Mouse (Mus musculus): Measurements from ENCODE around the gene Vtn. TPM values are rescaled to one million over a fixed set of nuclear protein-coding genes. Genes with fewer than 3 reads are reported as not detected.

The Vtn gene
- polyA plus RNA-seq, 1 experiment = not detected

- no peak overlapping the region for H3K27ac ChIP-seq (ENCODE audit: insufficient read depth, low read depth, low read length)
- TF ChIP-seq POLR2A (IDR thresholded peaks at IDR 0.05; ENCODE audit: insufficient read depth, low read depth, low read length) (no peak), CTCF (IDR thresholded peaks at IDR 0.05; ENCODE audit: insufficient read depth, low read depth, low read length) (no peak)
- WGBS = 29% methylated on average over 9 of the region's 9 CpGs
These were observed 33.8 kb upstream of the Vtn start for GRCm38 (mm10) chr11:78465116-78465515.

DNA sequence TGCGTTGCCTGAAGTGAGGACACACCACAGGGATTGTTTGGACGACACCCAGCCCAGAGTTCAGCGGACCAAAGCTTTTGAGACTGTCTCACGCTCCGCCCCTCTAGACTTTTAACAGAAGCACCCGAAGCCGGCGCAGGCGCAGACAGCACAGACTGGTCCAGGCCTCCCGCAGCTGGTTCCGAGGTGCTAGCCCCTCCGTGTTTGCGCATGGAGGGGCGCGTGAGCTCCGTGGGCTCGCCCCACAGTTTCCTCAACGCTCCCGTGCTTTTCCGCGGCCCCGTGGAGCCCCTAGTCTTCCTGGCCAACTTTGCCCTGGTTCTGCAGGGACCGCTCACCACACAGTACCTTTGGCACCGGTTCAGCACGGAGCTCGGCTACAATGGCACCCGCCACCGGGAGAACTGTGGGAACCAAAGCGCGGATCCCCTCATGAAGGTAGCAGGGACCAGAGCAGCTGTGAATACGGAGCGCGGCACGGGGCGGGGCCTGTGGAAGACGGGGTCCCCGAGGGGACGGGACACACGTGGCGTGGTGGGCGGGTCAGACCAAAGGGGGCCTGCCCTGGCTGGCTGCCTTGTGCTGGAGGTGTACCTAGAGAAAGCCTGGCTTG lies 33.2 kb upstream of the Vtn start, which contains the start of gene Slc46a1:
Gene Slc46a1, plus strand, starts transcription at position 130 of the 613 bp plus-strand sequence.
- peaks cover 11% of the 10 kb centered on the region for H3K4me1 ChIP-seq (ENCODE audit: control insufficient read depth, insufficient read depth, low read length)
- peak within 1 kb of the TSS; percentile 72 for H3K4me3 ChIP-seq (ENCODE audit: insufficient read depth, low read depth, low read length)
- whole genome bisulfite sequencing = under 1% methylated on average over 41 of the region's 41 CpGs
- peak within 1 kb of the TSS; percentile 77 for H3K27ac ChIP-seq (ENCODE audit: insufficient read depth, low read depth, low read length)
- TF ChIP-seq POLR2A (IDR thresholded peaks at IDR 0.05; ENCODE audit: insufficient read depth, low read depth, low read length) = peak; percentile 36; the same call in 1 of the 2 replicates
- no peak for TF ChIP-seq CTCF (IDR thresholded peaks at IDR 0.05; ENCODE audit: insufficient read depth, low read depth, low read length)

More at GRCm38 (mm10) chr11:78465116-78465515, 33.8 kb upstream of the Vtn start:
- Histone ChIP-seq H3K4me1 (ENCODE audit: control insufficient read depth, insufficient read depth, low read length) (peaks cover 11% of the 10 kb centered on the region), H3K4me3 (ENCODE audit: insufficient read depth, low read depth, low read length) (peak overlapping the region; percentile 72)

DNA sequence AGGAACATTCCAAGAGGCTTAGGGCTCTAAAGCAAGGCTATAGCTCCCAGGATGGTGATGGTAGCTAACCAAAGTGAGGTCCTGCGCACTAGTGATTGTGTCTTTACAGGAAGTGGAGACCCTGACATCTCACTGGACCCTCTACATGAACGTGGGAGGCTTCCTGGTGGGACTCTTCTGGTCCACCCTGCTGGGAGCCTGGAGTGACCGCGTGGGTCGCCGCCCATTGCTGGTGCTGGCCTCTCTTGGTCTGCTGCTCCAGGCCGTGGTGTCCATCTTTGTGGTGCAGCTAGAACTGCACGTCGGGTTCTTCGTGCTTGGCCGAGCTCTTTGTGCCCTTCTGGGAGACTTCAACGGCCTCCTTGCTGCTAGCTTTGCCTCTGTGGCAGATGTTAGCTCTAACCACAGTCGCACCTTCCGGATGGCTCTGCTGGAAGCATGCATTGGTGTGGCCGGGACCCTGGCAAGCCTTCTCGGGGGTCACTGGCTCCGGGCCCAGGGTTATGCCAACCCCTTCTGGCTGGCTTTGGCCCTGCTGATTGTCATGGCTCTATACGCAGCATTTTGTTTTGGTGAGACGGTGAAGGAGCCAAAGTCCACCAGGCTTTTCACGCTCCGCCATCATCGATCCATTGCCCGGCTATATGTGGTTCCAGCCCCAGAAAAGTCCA lies 32.5 kb upstream of the Vtn start:
- no peak overlapping the region; the same call in 1 of the 2 replicates for H3K27ac ChIP-seq (ENCODE audit: insufficient read depth, low read depth, low read length)
- WGBS = 43% methylated on average over 23 of the region's 23 CpGs
- TF ChIP-seq CTCF (IDR thresholded peaks at IDR 0.05; ENCODE audit: insufficient read depth, low read depth, low read length) (no peak), POLR2A (IDR thresholded peaks at IDR 0.05; ENCODE audit: insufficient read depth, low read depth, low read length) (no peak)
- H3K4me1 ChIP-seq (ENCODE audit: control insufficient read depth, insufficient read depth, low read length) = peaks cover 11% of the 10 kb centered on the region
- peak overlapping the region; percentile 72 for H3K4me3 ChIP-seq (ENCODE audit: insufficient read depth, low read depth, low read length)

DNA sequence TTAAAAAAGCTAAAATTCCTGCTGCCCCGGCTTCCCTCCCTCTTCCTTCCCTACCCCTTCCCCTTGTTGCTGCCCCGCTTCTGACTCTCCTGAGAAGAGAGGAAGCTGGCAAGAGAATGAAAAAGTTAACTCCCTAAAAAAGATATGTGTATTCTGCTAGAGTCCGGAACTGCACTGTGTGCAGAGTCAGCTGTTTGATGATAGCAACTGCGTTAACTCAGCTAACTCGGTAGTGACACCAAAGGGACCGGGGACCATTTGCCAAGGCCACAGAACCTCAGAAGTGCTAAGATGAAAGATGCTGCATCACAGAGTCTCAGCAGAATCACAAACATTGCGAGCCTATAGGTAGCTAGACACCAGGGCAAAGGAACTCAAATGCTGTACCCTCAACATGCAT lies 31.4 kb upstream of the Vtn start:
- Histone ChIP-seq H3K4me3 (ENCODE audit: insufficient read depth, low read depth, low read length) (no peak overlapping the region), H3K27ac (ENCODE audit: insufficient read depth, low read depth, low read length) (no peak overlapping the region), H3K4me1 (ENCODE audit: control insufficient read depth, insufficient read depth, low read length) (peaks cover 11% of the 10 kb centered on the region)
- TF ChIP-seq CTCF (IDR thresholded peaks at IDR 0.05; ENCODE audit: insufficient read depth, low read depth, low read length) = no peak
- TF ChIP-seq POLR2A (IDR thresholded peaks at IDR 0.05; ENCODE audit: insufficient read depth, low read depth, low read length) = no peak
- 91% methylated on average over 7 of the region's 7 CpGs for WGBS

- no peak overlapping the region for H3K4me3 ChIP-seq (ENCODE audit: insufficient read depth, low read depth, low read length)
- no peak overlapping the region for H3K27ac ChIP-seq (ENCODE audit: insufficient read depth, low read depth, low read length)
- peaks cover 11% of the 10 kb centered on the region for H3K4me1 ChIP-seq (ENCODE audit: control insufficient read depth, insufficient read depth, low read length)
- WGBS = 84% methylated on average over 3 of the region's 3 CpGs
- TF ChIP-seq POLR2A (IDR thresholded peaks at IDR 0.05; ENCODE audit: insufficient read depth, low read depth, low read length) (no peak), CTCF (IDR thresholded peaks at IDR 0.05; ENCODE audit: insufficient read depth, low read depth, low read length) (no peak)
These were observed 31.0 kb upstream of the Vtn start for GRCm38 (mm10) chr11:78467932-78468331.

DNA sequence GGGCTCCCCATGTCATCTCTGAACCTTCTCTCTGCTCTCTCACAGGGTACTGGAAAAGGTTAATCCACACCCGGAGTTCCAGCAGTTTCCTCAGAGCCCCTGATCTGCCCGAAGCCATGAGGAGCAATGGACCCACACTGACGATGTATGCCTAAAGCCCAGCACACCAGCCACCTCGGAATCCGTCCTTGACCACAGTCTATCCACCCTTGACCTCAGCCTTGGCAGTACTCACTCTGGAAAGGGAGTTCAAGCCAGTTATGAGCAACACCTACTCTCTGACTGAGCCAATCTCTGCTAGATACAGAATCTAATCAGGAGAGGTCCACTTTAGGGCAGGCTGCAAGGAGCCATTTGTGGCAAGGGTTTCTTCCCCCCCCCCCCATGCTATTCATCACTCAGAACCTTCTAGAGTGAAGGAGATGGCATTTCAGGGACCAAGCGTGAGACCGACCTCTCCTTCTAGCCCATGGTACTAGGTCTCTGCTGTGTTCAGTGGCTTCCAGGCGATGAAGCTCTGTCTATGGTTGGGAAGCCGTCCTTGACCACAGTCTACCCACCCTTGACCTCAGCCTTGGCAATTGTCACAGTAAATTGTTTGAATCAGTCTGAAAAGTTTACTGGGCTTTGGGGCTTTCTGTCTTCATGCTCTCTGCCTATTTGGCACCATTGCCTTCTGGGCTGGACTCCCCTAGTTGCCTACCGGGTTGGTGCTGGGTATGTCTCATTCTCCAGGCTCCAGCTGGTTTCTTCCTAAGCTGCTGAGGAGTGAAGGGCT lies 27.4 kb upstream of the Vtn start:
- no peak for TF ChIP-seq POLR2A (IDR thresholded peaks at IDR 0.05; ENCODE audit: insufficient read depth, low read depth, low read length)
- TF ChIP-seq CTCF (IDR thresholded peaks at IDR 0.05; ENCODE audit: insufficient read depth, low read depth, low read length) = no peak
- Histone ChIP-seq H3K4me3 (ENCODE audit: insufficient read depth, low read depth, low read length) (no peak overlapping the region), H3K4me1 (ENCODE audit: control insufficient read depth, insufficient read depth, low read length) (peaks cover 4% of the 10 kb centered on the region), H3K27ac (ENCODE audit: insufficient read depth, low read depth, low read length) (no peak overlapping the region)
- 93% methylated on average over 10 of the region's 10 CpGs for WGBS

- TF ChIP-seq POLR2A (IDR thresholded peaks at IDR 0.05; ENCODE audit: insufficient read depth, low read depth, low read length) = no peak
- no peak for TF ChIP-seq CTCF (IDR thresholded peaks at IDR 0.05; ENCODE audit: insufficient read depth, low read depth, low read length)
- peaks cover 3% of the 10 kb centered on the region; the same call in 1 of the 2 replicates for H3K4me1 ChIP-seq (ENCODE audit: control insufficient read depth, insufficient read depth, low read length)
- H3K27ac ChIP-seq (ENCODE audit: insufficient read depth, low read depth, low read length) = no peak overlapping the region
- no peak overlapping the region for H3K4me3 ChIP-seq (ENCODE audit: insufficient read depth, low read depth, low read length)
- WGBS = 70% methylated on average over 3 of the region's 3 CpGs
These were observed 23.6 kb upstream of the Vtn start for GRCm38 (mm10) chr11:78475289-78475688.

- Histone ChIP-seq H3K27ac (ENCODE audit: insufficient read depth, low read depth, low read length) (no peak overlapping the region), H3K4me1 (ENCODE audit: control insufficient read depth, insufficient read depth, low read length) (peaks cover 1% of the 10 kb centered on the region; the same call in 1 of the 2 replicates), H3K4me3 (ENCODE audit: insufficient read depth, low read depth, low read length) (no peak overlapping the region)
- 69% methylated on average over 7 of the region's 7 CpGs for WGBS
- no peak for TF ChIP-seq POLR2A (IDR thresholded peaks at IDR 0.05; ENCODE audit: insufficient read depth, low read depth, low read length)
- no peak for TF ChIP-seq CTCF (IDR thresholded peaks at IDR 0.05; ENCODE audit: insufficient read depth, low read depth, low read length)
These were observed 15.3 kb upstream of the Vtn start for GRCm38 (mm10) chr11:78483639-78484038.
